Mouse (Mus musculus): ENCODE data around the gene Slc16a11.

DNA sequence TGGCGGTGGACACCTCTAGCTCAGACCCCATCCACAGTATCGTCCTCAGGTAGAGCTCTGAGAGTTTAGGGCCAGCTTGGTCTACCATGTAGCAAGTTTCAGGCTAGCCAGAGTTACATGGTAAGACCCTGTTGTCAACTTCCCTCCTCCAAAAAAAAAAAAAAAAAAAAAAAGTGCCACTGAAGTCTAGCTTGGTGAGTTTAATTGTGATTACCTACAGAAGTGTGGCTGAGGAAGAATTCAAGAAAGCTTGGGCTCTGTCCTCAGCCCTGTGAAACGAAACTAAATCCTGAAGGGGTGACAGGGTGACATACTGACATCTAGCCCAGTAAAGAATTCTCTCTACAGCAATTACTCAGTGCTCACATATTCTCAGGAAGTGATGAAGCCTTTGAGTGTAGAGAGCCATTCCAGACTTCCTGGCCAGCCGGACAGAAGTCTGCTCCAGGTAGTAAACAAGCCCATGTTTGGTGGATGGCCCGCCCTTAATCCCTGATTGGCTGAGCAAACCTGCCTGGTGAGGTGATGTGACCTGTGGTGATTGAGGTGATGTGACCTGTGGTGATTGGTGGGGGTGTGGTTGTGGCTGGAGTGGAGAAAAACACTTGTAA, 3.7 kb upstream of the Slc16a11 start:
- TF ChIP-seq CTCF (conservative IDR thresholded peaks at IDR 0.05; ENCODE audit: low read length) (no peak), POU5F1 (IDR thresholded peaks at IDR 0.05; ENCODE audit: borderline replicate concordance, low read length) (no peak)
